Mouse (Mus musculus): ENCODE data around the gene Gpbar1.

- TF ChIP-seq POLR2A (IDR thresholded peaks at IDR 0.05; ENCODE audit: control insufficient read depth, extremely low read depth, insufficient read depth, low read length, poor library complexity) = no peak
- TF ChIP-seq CTCF (IDR thresholded peaks at IDR 0.05; ENCODE audit: borderline replicate concordance, control insufficient read depth, extremely low read depth, insufficient read depth, low read length, poor library complexity) = no peak
These were observed 38.0 kb upstream of the Gpbar1 start for GRCm38 (mm10) chr1:74240311-74240710.

All from thymus, adult 2 months (tissue).